Mouse (Mus musculus) layer of hippocampus, postnatal 14 days (tissue): ENCODE data around the gene P2rx7. TPM values are rescaled to one million over a fixed set of nuclear protein-coding genes. Genes with fewer than 3 reads are reported as not detected.

Experiments used
- DNase-seq, 2 experiments: peaks; one replicate each; pipeline ENCODE4 v3.0.0; 2021 to 2022; ENCODE audit warnings: low spot score in 2 of 2, mixed read lengths in 1 of 2
- long read RNA-seq, 2 experiments: library from polyadenylated mRNA; stranded (forward); transcript quantifications; one replicate each; pipeline ENCODE4 v2.0.0; 2021
- total RNA-seq, 2 experiments: library from RNA; stranded (reverse); gene quantifications; 2 replicates each; pipeline ENCODE4 v1.2.3; 2021

The P2rx7 gene
- 1 to 10 TPM; 7.8 TPM for total RNA-seq
- long read RNA-seq, experiment 1, full-length matches to known transcripts: 1 of 3 reads
- long read RNA-seq, experiment 1, partial matches to known transcripts: 1 of 3 reads
- long read RNA-seq, experiment 1, other reads (novel, unspliced or antisense): 1 of 3 reads
- long read RNA-seq, experiment 2, full-length matches to known transcripts: 2 of 3 reads
- long read RNA-seq, experiment 2, partial matches to known transcripts: 1 of 3 reads
- long read RNA-seq, experiment 2, other reads (novel, unspliced or antisense): 0 of 3 reads

- peak in 1 of 2 experiments; percentile 67 for DNase-seq
Measured at GRCm38 (mm10) chr5:122643701-122644100, at the start of gene P2rx7. TSS of gene P2rx7 (plus strand) at chr5:122643911.

GRCm38 (mm10) chr5:122595470-122595869, 48.2 kb upstream of the P2rx7 start:
- DNase-seq: no peak

- no peak for DNase-seq
Measured at GRCm38 (mm10) chr5:122602233-122602632, 41.5 kb upstream of the P2rx7 start.

GRCm38 (mm10) chr5:122604894-122605293, 38.8 kb upstream of the P2rx7 start:
- no peak for DNase-seq

- DNase-seq: no peak
Measured at GRCm38 (mm10) chr5:122611651-122612050, 32.1 kb upstream of the P2rx7 start.

GRCm38 (mm10) chr5:122613908-122614732, 29.6 kb upstream of the P2rx7 start, which contains the start of gene Ift81:
TSS of gene Ift81 (minus strand) at chr5:122614518.
- DNase-seq: peak; percentile 97

GRCm38 (mm10) chr5:122617718-122618117, 26.0 kb upstream of the P2rx7 start:
- peak in 1 of 2 experiments; percentile 42 for DNase-seq

- no peak for DNase-seq
Measured at GRCm38 (mm10) chr5:122619686-122620296, 23.9 kb upstream of the P2rx7 start.

GRCm38 (mm10) chr5:122621376-122621886, 22.3 kb upstream of the P2rx7 start:
- DNase-seq: no peak

- no peak for DNase-seq
Measured at GRCm38 (mm10) chr5:122622526-122622925, 21.2 kb upstream of the P2rx7 start.

GRCm38 (mm10) chr5:122623861-122624260, 19.9 kb upstream of the P2rx7 start:
- no peak for DNase-seq

- DNase-seq: no peak
Measured at GRCm38 (mm10) chr5:122624952-122625479, 18.7 kb upstream of the P2rx7 start.

GRCm38 (mm10) chr5:122625565-122626252, 18.0 kb upstream of the P2rx7 start:
- DNase-seq: no peak

GRCm38 (mm10) chr5:122627243-122627642, 16.5 kb upstream of the P2rx7 start:
- peak; percentile 87 to 93 for DNase-seq

- no peak for DNase-seq
Measured at GRCm38 (mm10) chr5:122635228-122635627, 8.5 kb upstream of the P2rx7 start.

- no peak for DNase-seq
Measured at GRCm38 (mm10) chr5:122636308-122636707, 7.4 kb upstream of the P2rx7 start.

- no peak for DNase-seq
Measured at GRCm38 (mm10) chr5:122636958-122637357, 6.8 kb upstream of the P2rx7 start.

GRCm38 (mm10) chr5:122638296-122638695, 5.4 kb upstream of the P2rx7 start:
- DNase-seq: no peak

GRCm38 (mm10) chr5:122639517-122639916, 4.2 kb upstream of the P2rx7 start:
- DNase-seq: no peak

GRCm38 (mm10) chr5:122639986-122640385, 3.7 kb upstream of the P2rx7 start:
- no peak for DNase-seq

GRCm38 (mm10) chr5:122644111-122644607, 448 bp downstream of the P2rx7 start:
- DNase-seq: peak in 1 of 2 experiments; percentile 41
